16 mouse cellular contexts compared by ENCODE assay signal in the genomic region with DNA sequence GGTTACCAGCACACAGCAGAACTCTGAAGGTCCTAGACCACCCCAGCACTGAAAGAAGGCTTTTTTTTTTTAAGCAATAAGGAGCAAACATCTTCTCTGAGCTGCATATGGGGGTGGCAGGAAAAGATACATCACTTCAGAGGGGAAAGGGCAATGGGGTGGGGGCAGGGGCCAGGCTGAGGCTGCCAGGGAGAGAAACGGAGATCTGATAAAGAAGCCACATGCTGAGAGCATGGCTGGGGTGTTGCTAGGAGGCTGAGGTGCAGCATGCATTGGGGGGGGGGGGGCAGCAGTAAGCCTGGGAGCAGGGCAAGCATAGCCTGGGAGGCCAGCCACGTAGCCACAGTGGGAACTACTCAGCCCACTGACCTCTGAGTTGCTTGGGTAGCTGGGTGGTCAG. TPM values are rescaled to one million over a fixed set of nuclear protein-coding genes. Genes with fewer than 3 reads are reported as not detected.
DNase-seq lines count a peak whose midpoint lies in the region; ATAC-seq and TF ChIP-seq lines count a peak whose summit lies in the region.
"Had no signal": no experiment of that assay in that cellular context is flagged by ENCODE, and none has a peak within 500 bp of the region (broad histone marks: within the 10 kb centered on the region; RNA-seq: fewer than 3 reads in every experiment).

No protein-coding gene starts in this region.

- H3K4me2 ChIP-seq in midbrain, postnatal 0 days (ENCODE audit: low read depth, low read length, poor library complexity, severe bottlenecking), result no peak overlapping the region
- H3K4me2 ChIP-seq: limb, embryonic 15.5 days; midbrain, embryonic 15.5 days; neural tube, embryonic 13.5 days had no signal

- no peak overlapping the region for H3K27ac ChIP-seq in gastrocnemius, adult 2 months
- H3K27ac ChIP-seq in midbrain, embryonic 10.5 days (replicated peaks), result peak overlapping the region; percentile 66
- no peak overlapping the region for H3K27ac ChIP-seq in midbrain, postnatal 0 days (ENCODE audit: low read depth, low read length)
- H3K27ac ChIP-seq: limb, embryonic 15.5 days; midbrain, embryonic 15.5 days; neural tube, embryonic 13.5 days had no signal

- H3K4me3 ChIP-seq in gastrocnemius, adult 2 months, result no peak overlapping the region
- no peak overlapping the region for H3K4me3 ChIP-seq in midbrain, embryonic 10.5 days
- H3K4me3 ChIP-seq in midbrain, postnatal 0 days (ENCODE audit: low read depth, low read length), result no peak overlapping the region
- H3K4me3 ChIP-seq: limb, embryonic 15.5 days; midbrain, embryonic 15.5 days; neural tube, embryonic 13.5 days had no signal

- no peaks in the 10 kb centered on the region for H3K36me3 ChIP-seq in midbrain, embryonic 10.5 days
- no peaks in the 10 kb centered on the region for H3K36me3 ChIP-seq in midbrain, postnatal 0 days (ENCODE audit: insufficient read depth, low read length)
- H3K36me3 ChIP-seq: limb, embryonic 15.5 days; midbrain, embryonic 15.5 days; neural tube, embryonic 13.5 days had no signal

- TF ChIP-seq CTCF in gastrocnemius, adult 2 months (IDR thresholded peaks at IDR 0.05), result no peak
- no peak for TF ChIP-seq CTCF in midbrain, postnatal 0 days (IDR thresholded peaks at IDR 0.05)

- no peak overlapping the region for H3K9ac ChIP-seq in midbrain, postnatal 0 days (replicated peaks; ENCODE audit: low read length, poor library complexity, severe bottlenecking)
- H3K9ac ChIP-seq: limb, embryonic 15.5 days; midbrain, embryonic 15.5 days; neural tube, embryonic 13.5 days had no signal

- no peak for ATAC-seq in midbrain, postnatal 0 days (ENCODE audit: low FRiP score)
- ATAC-seq in megakaryocyte-erythroid progenitor cell, adult 5-6 weeks (replicated peaks; ENCODE audit: low FRiP score, low TSS enrichment, poor library complexity, severe bottlenecking), result peak; percentile 39; the same call in 1 of the 2 replicates
- ATAC-seq: forebrain, embryonic 14.5 days; midbrain, embryonic 15.5 days had no signal

- peak; percentile 12 for DNase-seq in gastrocnemius, adult 2 months
- no peak for DNase-seq in gastrocnemius, postnatal 4 days (ENCODE audit: low spot score in 2 of 2)
- no peak for DNase-seq in midbrain, embryonic 10.5 days (ENCODE audit: low spot score)
- no peak for DNase-seq in midbrain, postnatal 0 days (ENCODE audit: low spot score)
- peak; percentile 62 for DNase-seq in yolk sac, embryonic 10.5 days (ENCODE audit: low spot score)
- DNase-seq in urinary bladder, postnatal 10 days (ENCODE audit: low spot score), result no peak
- DNase-seq in ovary, postnatal 14 days (ENCODE audit: low spot score), result no peak
- DNase-seq: B cell, adult 2 months; cerebellum, adult 11 months; kidney, adult 2 months; retina, postnatal 1 day had no signal

- intact Hi-C loops in gastrocnemius, adult 2 months (cut with DNase I), result no loop called here

- peaks cover 19% of the 10 kb centered on the region for H3K4me1 ChIP-seq in midbrain, embryonic 10.5 days
- H3K4me1 ChIP-seq in midbrain, postnatal 0 days (ENCODE audit: insufficient read depth, low read length), result no peaks in the 10 kb centered on the region

- 14% methylated on average over 2 of the region's 2 CpGs for WGBS in midbrain, embryonic 10.5 days
- 26% methylated on average over 2 of the region's 2 CpGs for WGBS in midbrain, postnatal 0 days

- H3K27me3 ChIP-seq in midbrain, embryonic 10.5 days (ENCODE audit: low read depth, poor library complexity, severe bottlenecking), result no peaks in the 10 kb centered on the region
- no peaks in the 10 kb centered on the region for H3K27me3 ChIP-seq in midbrain, postnatal 0 days (ENCODE audit: insufficient read depth, low read length)
- H3K27me3 ChIP-seq: limb, embryonic 15.5 days; midbrain, embryonic 15.5 days had no signal

- no peaks in the 10 kb centered on the region for H3K9me3 ChIP-seq in midbrain, embryonic 10.5 days (replicated peaks)
- no peaks in the 10 kb centered on the region for H3K9me3 ChIP-seq in midbrain, postnatal 0 days (ENCODE audit: low read length)
- H3K9me3 ChIP-seq: limb, embryonic 15.5 days; midbrain, embryonic 15.5 days; neural tube, embryonic 13.5 days had no signal

RNA-seq across cellular contexts. Expression of a gene that starts 16.3 kb away (rescaled TPM):
- total RNA-seq in gastrocnemius, adult 2 months (2021), result 10 to 100 TPM; 27.4 to 34.5 TPM
- total RNA-seq in gastrocnemius, postnatal 4 days (2021), result 10 to 100 TPM; 53.8 to 55.2 TPM
- 42.2 and 55.8 TPM in 2 replicates for polyA plus RNA-seq in midbrain, embryonic 10.5 days (2016; fragmentation: Nextera tagmentation; extraction: Ambion mirVana)
- total RNA-seq in midbrain, postnatal 0 days (2014; rRNA removed), result 130 and 134 TPM in 2 replicates
- polyA plus RNA-seq in midbrain, postnatal 0 days (2015; fragmentation: Nextera tagmentation; extraction: Ambion mirVana), result 44.0 and 51.7 TPM in 2 replicates
- total RNA-seq in megakaryocyte-erythroid progenitor cell, adult 5-6 weeks (2014; fragmentation: Nextera tagmentation), result 51.3 and 56.9 TPM in 2 replicates
- total RNA-seq in megakaryocyte-erythroid progenitor cell, adult 5-6 weeks (2017), result 6.7 and 12.6 TPM in 2 replicates

Comparison
In these comparisons a context has a peak if more than half of its experiments do, and no peak if none do; other contexts are left out.
1. DNase-seq: peak in gastrocnemius, adult 2 months (single experiment) and yolk sac, embryonic 10.5 days (single experiment); none in gastrocnemius, postnatal 4 days (0 of 2), midbrain, embryonic 10.5 days (single experiment), midbrain, postnatal 0 days (single experiment), urinary bladder, postnatal 10 days (single experiment) and ovary, postnatal 14 days (single experiment).